Mouse (Mus musculus): ENCODE data around the gene Rgmb. TPM values are rescaled to one million over a fixed set of nuclear protein-coding genes. Genes with fewer than 3 reads are reported as not detected.

Gene Rgmb
- polyA plus RNA-seq, 1 experiment from 2014 or later = 57.1 TPM

DNA sequence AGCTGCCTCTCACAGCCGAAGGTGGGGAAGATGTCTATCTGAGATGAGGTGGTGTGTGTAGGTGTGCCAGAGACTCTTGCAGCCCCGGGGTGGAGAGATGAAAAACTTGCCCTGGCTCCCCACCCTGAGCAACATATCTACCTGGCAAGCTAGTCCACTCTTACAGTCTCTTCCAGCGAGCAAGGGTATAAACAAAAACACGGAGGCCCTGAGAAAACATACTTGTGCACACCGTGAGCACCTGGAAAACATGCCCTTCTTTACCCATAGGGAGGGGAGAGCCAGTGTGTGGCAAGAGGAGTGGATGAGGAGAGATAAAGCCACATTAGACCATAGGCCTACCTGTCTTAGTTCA lies 13.8 kb downstream of the Rgmb start:
- Histone ChIP-seq H3K27me3 (ENCODE audit: control insufficient read depth, insufficient read depth, low read depth, low read length) (no peaks in the 10 kb centered on the region), H3K27ac (ENCODE audit: low read length) (no peak overlapping the region), H3K9me3 (replicated peaks; ENCODE audit: control insufficient read depth, low read length, poor library complexity, severe bottlenecking) (no peaks in the 10 kb centered on the region), H3K4me3 (ENCODE audit: low read depth, low read length) (no peak overlapping the region), H3K4me2 (ENCODE audit: low read length) (no peak overlapping the region), H3K9ac (ENCODE audit: low read depth, low read length) (no peak overlapping the region), H3K4me1 (ENCODE audit: control insufficient read depth, insufficient read depth, low read length) (peaks cover 41% of the 10 kb centered on the region), H3K36me3 (ENCODE audit: control insufficient read depth, insufficient read depth, low read length) (peaks cover 6% of the 10 kb centered on the region; the same call in 1 of the 2 replicates)
- 91% methylated on average over 5 of the region's 5 CpGs for WGBS
- no peak for ATAC-seq

DNA sequence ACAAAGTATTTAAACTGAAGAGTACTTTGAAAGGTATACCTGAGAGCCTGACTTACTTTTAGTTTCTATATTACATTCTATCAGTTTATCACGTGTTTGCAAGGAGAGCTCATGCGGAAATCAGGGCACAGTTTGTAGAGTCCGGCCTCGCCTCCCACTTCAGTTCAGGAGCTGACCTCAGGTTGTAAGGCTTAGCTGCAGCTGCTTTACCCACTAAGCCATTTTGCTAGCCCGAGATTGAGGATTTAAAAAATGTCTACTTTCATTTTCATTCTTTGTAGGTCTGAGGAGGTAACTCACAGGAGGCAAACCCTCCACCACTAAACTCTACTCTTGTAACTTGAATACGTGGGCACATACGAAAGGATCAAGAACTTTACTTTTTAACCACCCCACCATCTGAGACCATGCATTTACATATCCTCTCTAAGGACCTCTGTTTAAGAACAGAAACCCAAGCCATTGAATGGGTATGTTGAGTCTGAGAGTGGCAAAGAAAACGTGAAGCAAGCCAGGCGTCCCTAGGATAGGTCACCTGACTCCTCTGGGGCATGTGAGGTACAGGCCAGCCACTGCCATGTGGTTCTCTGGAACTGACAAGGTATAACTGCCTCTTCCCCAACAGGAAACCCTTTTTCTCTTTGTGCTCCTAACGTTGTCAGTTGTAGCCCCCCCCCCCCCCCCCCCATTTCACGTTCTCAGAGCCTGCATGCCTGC lies 14.3 kb downstream of the Rgmb start:
- WGBS = 86% methylated on average over 10 of the region's 11 CpGs
- no peak for ATAC-seq
- no peak overlapping the region for H3K27ac ChIP-seq (ENCODE audit: low read length)
- peaks cover 42% of the 10 kb centered on the region for H3K4me1 ChIP-seq (ENCODE audit: control insufficient read depth, insufficient read depth, low read length)
- no peaks in the 10 kb centered on the region for H3K27me3 ChIP-seq (ENCODE audit: control insufficient read depth, insufficient read depth, low read depth, low read length)
- H3K36me3 ChIP-seq (ENCODE audit: control insufficient read depth, insufficient read depth, low read length) = peaks cover 6% of the 10 kb centered on the region; the same call in 1 of the 2 replicates
- H3K4me2 ChIP-seq (ENCODE audit: low read length) = no peak overlapping the region
- no peak overlapping the region for H3K4me3 ChIP-seq (ENCODE audit: low read depth, low read length)
- no peak overlapping the region for H3K9ac ChIP-seq (ENCODE audit: low read depth, low read length)
- no peaks in the 10 kb centered on the region for H3K9me3 ChIP-seq (replicated peaks; ENCODE audit: control insufficient read depth, low read length, poor library complexity, severe bottlenecking)

- peaks cover 44% of the 10 kb centered on the region for H3K4me1 ChIP-seq (ENCODE audit: control insufficient read depth, insufficient read depth, low read length)
- H3K36me3 ChIP-seq (ENCODE audit: control insufficient read depth, insufficient read depth, low read length) = peaks cover 6% of the 10 kb centered on the region; the same call in 1 of the 2 replicates
- 85% methylated on average over 10 of the region's 10 CpGs for WGBS
Measured at GRCm38 (mm10) chr17:15815312-15816018, 15.4 kb downstream of the Rgmb start.

DNA sequence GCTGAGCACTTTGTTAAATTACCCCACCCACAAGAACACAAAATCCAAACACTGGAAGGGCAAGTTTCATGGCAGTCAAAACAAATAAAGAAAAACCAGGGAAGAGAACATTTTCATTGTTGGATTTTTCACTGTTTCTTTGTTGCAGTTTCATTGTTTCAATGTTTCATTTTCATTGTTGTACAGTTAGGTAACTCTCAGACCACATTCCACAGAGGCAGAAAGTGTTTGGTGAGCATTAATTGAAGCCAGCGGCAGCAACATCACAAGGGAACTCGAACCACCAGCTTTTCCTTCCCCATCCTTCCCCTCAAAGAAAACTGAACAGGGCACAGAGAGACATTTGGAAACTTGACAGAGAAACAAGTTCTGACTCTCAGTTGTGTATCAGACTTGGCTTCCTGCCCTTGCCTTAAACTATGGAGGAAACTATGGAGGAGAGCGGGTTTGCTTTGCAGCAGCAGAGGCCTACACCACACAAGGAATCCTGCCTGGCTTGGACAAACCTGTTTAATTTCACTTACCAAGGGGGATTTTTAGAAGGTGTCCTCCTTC lies 17.1 kb downstream of the Rgmb start:
- Histone ChIP-seq H3K9me3 (replicated peaks; ENCODE audit: control insufficient read depth, low read length, poor library complexity, severe bottlenecking) (no peaks in the 10 kb centered on the region), H3K9ac (ENCODE audit: low read depth, low read length) (no peak overlapping the region), H3K27ac (ENCODE audit: low read length) (no peak overlapping the region), H3K4me1 (ENCODE audit: control insufficient read depth, insufficient read depth, low read length) (peaks cover 54% of the 10 kb centered on the region), H3K27me3 (ENCODE audit: control insufficient read depth, insufficient read depth, low read depth, low read length) (no peaks in the 10 kb centered on the region), H3K36me3 (ENCODE audit: control insufficient read depth, insufficient read depth, low read length) (peaks cover 4% of the 10 kb centered on the region; the same call in 1 of the 2 replicates), H3K4me2 (ENCODE audit: low read length) (no peak overlapping the region), H3K4me3 (ENCODE audit: low read depth, low read length) (no peak overlapping the region)
- 74% methylated on average over 3 of the region's 3 CpGs for WGBS
- ATAC-seq = no peak

More at GRCm38 (mm10) chr17:15815312-15816018, 15.4 kb downstream of the Rgmb start:
- Histone ChIP-seq H3K4me3 (ENCODE audit: low read depth, low read length) (no peak overlapping the region), H3K27ac (ENCODE audit: low read length) (no peak overlapping the region), H3K27me3 (ENCODE audit: control insufficient read depth, insufficient read depth, low read depth, low read length) (no peaks in the 10 kb centered on the region), H3K9me3 (replicated peaks; ENCODE audit: control insufficient read depth, low read length, poor library complexity, severe bottlenecking) (no peaks in the 10 kb centered on the region), H3K4me2 (ENCODE audit: low read length) (no peak overlapping the region), H3K9ac (ENCODE audit: low read depth, low read length) (no peak overlapping the region)
- no peak for ATAC-seq

GRCm38 (mm10) chr17:15812136-15812778 lies 18.6 kb downstream of the Rgmb start:
- H3K9ac ChIP-seq (ENCODE audit: low read depth, low read length) = no peak overlapping the region
- peaks cover 5% of the 10 kb centered on the region for H3K36me3 ChIP-seq (ENCODE audit: control insufficient read depth, insufficient read depth, low read length)
- no peaks in the 10 kb centered on the region for H3K27me3 ChIP-seq (ENCODE audit: control insufficient read depth, insufficient read depth, low read depth, low read length)
- no peak overlapping the region for H3K4me3 ChIP-seq (ENCODE audit: low read depth, low read length)
- H3K4me2 ChIP-seq (ENCODE audit: low read length) = no peak overlapping the region
- no peak for ATAC-seq
- no peak overlapping the region for H3K27ac ChIP-seq (ENCODE audit: low read length)
- H3K9me3 ChIP-seq (replicated peaks; ENCODE audit: control insufficient read depth, low read length, poor library complexity, severe bottlenecking) = no peaks in the 10 kb centered on the region
- peaks cover 55% of the 10 kb centered on the region for H3K4me1 ChIP-seq (ENCODE audit: control insufficient read depth, insufficient read depth, low read length)
- 70% methylated on average over 13 of the region's 13 CpGs for WGBS

DNA sequence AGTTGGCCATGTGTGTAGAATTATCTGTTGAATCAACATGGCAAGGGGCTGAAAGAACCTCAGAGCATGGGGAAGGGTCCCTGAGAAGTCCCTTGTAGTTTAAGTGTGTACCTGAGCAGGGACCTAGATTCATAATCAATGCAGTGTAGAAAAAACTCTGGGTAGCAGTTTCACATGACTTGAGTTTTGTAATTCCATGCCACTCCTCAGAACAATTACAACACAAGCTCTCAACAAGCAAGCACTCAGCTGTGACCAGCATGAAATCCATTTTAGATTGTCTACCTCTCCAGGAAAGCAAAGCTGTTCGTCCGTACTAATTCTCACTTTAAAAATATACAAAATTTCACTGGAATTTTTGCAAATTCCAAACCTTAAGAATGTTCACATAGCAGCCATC lies 20.9 kb downstream of the Rgmb start:
- Histone ChIP-seq H3K4me3 (ENCODE audit: low read depth, low read length) (no peak overlapping the region), H3K27ac (ENCODE audit: low read length) (no peak overlapping the region), H3K36me3 (ENCODE audit: control insufficient read depth, insufficient read depth, low read length) (peaks cover 11% of the 10 kb centered on the region), H3K9ac (ENCODE audit: low read depth, low read length) (no peak overlapping the region), H3K4me1 (ENCODE audit: control insufficient read depth, insufficient read depth, low read length) (peaks cover 43% of the 10 kb centered on the region), H3K27me3 (ENCODE audit: control insufficient read depth, insufficient read depth, low read depth, low read length) (no peaks in the 10 kb centered on the region), H3K9me3 (replicated peaks; ENCODE audit: control insufficient read depth, low read length, poor library complexity, severe bottlenecking) (no peaks in the 10 kb centered on the region), H3K4me2 (ENCODE audit: low read length) (no peak overlapping the region)
- WGBS = 57% methylated on average over 2 of the region's 2 CpGs
- no peak for ATAC-seq

DNA sequence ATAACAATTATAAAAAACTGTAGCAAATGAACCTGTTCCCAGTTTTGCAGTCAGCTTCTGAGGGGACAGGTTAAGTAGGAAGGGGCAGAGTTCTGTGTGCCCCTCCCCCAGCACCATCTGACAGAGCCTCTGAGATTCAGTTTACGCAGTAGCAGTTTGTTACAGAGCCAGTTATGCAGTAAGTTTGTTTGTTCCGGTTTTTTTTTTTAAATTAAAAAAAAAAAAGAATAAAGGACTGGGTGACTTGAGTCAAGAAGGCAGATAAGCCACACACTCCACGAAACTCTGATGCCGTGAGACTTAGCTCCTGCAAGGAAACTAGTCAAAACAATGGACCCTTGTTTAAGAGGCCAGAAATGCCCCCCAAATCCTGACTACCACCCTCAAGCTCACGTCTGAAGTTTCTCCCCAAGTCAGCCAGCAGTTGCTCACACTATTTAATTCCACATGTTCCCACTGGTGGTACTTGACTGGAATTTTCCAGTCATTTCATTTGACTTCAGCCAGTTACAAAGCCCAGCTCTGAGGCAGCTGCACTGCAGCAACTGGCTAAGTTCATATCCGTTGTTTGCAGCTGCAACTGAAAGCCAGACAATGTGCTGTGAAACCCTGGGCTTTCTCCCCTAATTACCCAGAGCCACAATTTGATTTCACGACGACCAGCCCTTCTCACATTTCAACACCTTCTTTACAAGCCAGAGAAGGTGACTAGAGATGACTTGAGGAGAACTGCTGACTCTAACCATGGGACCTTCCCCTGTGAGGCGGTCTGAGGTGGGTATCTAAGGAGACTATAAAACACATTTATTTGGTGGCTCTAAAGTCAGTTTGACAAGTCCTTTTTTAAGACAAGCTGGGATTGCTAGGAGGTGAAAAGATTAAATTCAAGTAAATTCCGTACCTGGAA lies 22.1 kb downstream of the Rgmb start:
- peak overlapping the region; percentile 18; the same call in 1 of the 2 replicates for H3K27ac ChIP-seq (ENCODE audit: low read length)
- WGBS = 23% methylated on average over 10 of the region's 10 CpGs
- H3K9ac ChIP-seq (ENCODE audit: low read depth, low read length) = no peak overlapping the region
- peaks cover 11% of the 10 kb centered on the region for H3K36me3 ChIP-seq (ENCODE audit: control insufficient read depth, insufficient read depth, low read length)
- no peaks in the 10 kb centered on the region for H3K9me3 ChIP-seq (replicated peaks; ENCODE audit: control insufficient read depth, low read length, poor library complexity, severe bottlenecking)
- no peaks in the 10 kb centered on the region for H3K27me3 ChIP-seq (ENCODE audit: control insufficient read depth, insufficient read depth, low read depth, low read length)
- H3K4me1 ChIP-seq (ENCODE audit: control insufficient read depth, insufficient read depth, low read length) = peaks cover 35% of the 10 kb centered on the region
- ATAC-seq = no peak
- no peak overlapping the region for H3K4me3 ChIP-seq (ENCODE audit: low read depth, low read length)
- H3K4me2 ChIP-seq (ENCODE audit: low read length) = no peak overlapping the region

- peaks cover 35% of the 10 kb centered on the region for H3K4me1 ChIP-seq (ENCODE audit: control insufficient read depth, insufficient read depth, low read length)
- ATAC-seq = no peak
- peaks cover 11% of the 10 kb centered on the region for H3K36me3 ChIP-seq (ENCODE audit: control insufficient read depth, insufficient read depth, low read length)
- H3K9ac ChIP-seq (ENCODE audit: low read depth, low read length) = no peak overlapping the region
- no peak overlapping the region for H3K4me3 ChIP-seq (ENCODE audit: low read depth, low read length)
- no peaks in the 10 kb centered on the region for H3K27me3 ChIP-seq (ENCODE audit: control insufficient read depth, insufficient read depth, low read depth, low read length)
- no peaks in the 10 kb centered on the region for H3K9me3 ChIP-seq (replicated peaks; ENCODE audit: control insufficient read depth, low read length, poor library complexity, severe bottlenecking)
- WGBS = 26% methylated on average over 4 of the region's 4 CpGs
- no peak overlapping the region for H3K27ac ChIP-seq (ENCODE audit: low read length)
- H3K4me2 ChIP-seq (ENCODE audit: low read length) = no peak overlapping the region
Measured at GRCm38 (mm10) chr17:15808015-15808414, 22.8 kb downstream of the Rgmb start.

Measured in midbrain, embryonic 16.5 days (tissue).